Mouse (Mus musculus): ENCODE results near the gene Cwc22. TPM values are rescaled to one million over a fixed set of nuclear protein-coding genes. Genes with fewer than 3 reads are reported as not detected.

Gene Cwc22
- total and polyA plus RNA-seq, 3 experiments, result 2.1 to 15.5 (median 10.7) TPM

DNA sequence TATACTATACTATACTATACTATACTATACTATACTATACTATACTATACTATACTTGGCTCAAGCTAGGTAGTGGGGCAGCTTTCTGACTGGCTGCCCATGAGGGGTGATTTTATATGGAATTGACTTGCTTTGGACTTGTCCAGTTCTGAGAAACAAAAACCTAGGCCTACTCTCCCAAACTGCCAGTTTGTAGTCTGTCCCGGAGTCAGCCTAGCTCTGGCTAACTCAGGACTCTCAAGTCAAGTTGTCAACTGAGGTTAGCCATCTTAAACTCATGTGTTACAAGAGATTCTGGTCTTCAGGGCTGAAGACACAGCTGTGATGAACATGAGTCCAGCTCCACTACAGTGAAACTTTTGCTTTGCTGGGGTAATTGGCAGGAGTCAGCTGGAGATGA lies 3.3 kb upstream of the Cwc22 start:
- H3K4me1 ChIP-seq (ENCODE audit: control insufficient read depth, insufficient read depth, low read length), result no peaks in the 10 kb centered on the region
- no peak overlapping the region for H3K4me3 ChIP-seq
- no peak for DNase-seq
- intact Hi-C loops (cut with DNase I), result no loop called here
- no peaks in the 10 kb centered on the region; the same call in none of the 2 replicates for H3K79me2 ChIP-seq (replicated peaks; ENCODE audit: control insufficient read depth, insufficient read depth, low read length)
- H3K9ac ChIP-seq (ENCODE audit: low read depth, low read length), result no peak overlapping the region
- no peak overlapping the region for H3K27ac ChIP-seq
- peaks cover 5% of the 10 kb centered on the region; the same call in 1 of the 2 replicates for H3K36me3 ChIP-seq (ENCODE audit: control insufficient read depth, insufficient read depth, low read length)
- no peaks in the 10 kb centered on the region for H3K27me3 ChIP-seq (ENCODE audit: control insufficient read depth, insufficient read depth, low read length)
- 79% methylated on average over 1 of the region's 1 CpGs for WGBS
- TF ChIP-seq EP300 (IDR thresholded peaks at IDR 0.05; ENCODE audit: insufficient read depth, low read depth, low read length) (no peak), CTCF (IDR thresholded peaks at IDR 0.05) (no peak)

- Histone ChIP-seq H3K36me3 (ENCODE audit: control insufficient read depth, insufficient read depth, low read length) (peaks cover 5% of the 10 kb centered on the region; the same call in 1 of the 2 replicates), H3K79me2 (replicated peaks; ENCODE audit: control insufficient read depth, insufficient read depth, low read length) (peaks cover 2% of the 10 kb centered on the region), H3K4me3 (no peak overlapping the region), H3K4me1 (ENCODE audit: control insufficient read depth, insufficient read depth, low read length) (no peaks in the 10 kb centered on the region; the same call in 1 of the 2 replicates), H3K27ac (no peak overlapping the region), H3K27me3 (ENCODE audit: control insufficient read depth, insufficient read depth, low read length) (no peaks in the 10 kb centered on the region), H3K9ac (ENCODE audit: low read depth, low read length) (no peak overlapping the region)
- intact Hi-C loops (cut with DNase I), result no loop called here
- 81% methylated on average over 2 of the region's 2 CpGs for WGBS
- TF ChIP-seq EP300 (IDR thresholded peaks at IDR 0.05; ENCODE audit: insufficient read depth, low read depth, low read length) (no peak), POLR2A (IDR thresholded peaks at IDR 0.05; ENCODE audit: insufficient read depth, low read depth, low read length) (no peak), CTCF (IDR thresholded peaks at IDR 0.05) (no peak)
- DNase-seq, result no peak
These were observed 2.7 kb upstream of the Cwc22 start for GRCm38 (mm10) chr2:77948921-77949320.

DNA sequence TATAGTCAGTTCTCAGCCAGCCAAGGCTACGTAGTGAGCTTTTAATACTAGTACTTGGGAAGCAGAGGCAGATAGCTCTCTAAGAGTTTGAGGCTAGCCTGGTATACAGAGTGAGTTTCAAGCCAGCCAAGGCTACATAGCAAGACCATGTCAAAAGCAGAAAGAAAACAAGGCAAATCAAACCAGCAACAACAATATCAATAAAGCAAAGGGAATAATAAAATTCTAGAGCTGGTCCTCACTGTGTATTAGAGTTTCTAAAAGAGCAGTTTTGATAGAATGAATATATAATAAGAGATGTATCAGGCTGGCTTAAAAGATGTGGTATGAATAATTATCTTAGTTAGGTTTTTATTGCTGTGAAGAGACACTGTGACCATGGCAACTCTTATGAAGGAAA lies 2.0 kb upstream of the Cwc22 start:
- intact Hi-C loops (cut with DNase I), result no loop called here
- H3K36me3 ChIP-seq (ENCODE audit: control insufficient read depth, insufficient read depth, low read length), result peaks cover 5% of the 10 kb centered on the region; the same call in 1 of the 2 replicates
- H3K27ac ChIP-seq, result no peak overlapping the region
- TF ChIP-seq EP300 (IDR thresholded peaks at IDR 0.05; ENCODE audit: insufficient read depth, low read depth, low read length) (no peak), POLR2A (IDR thresholded peaks at IDR 0.05; ENCODE audit: insufficient read depth, low read depth, low read length) (no peak), CTCF (IDR thresholded peaks at IDR 0.05) (no peak)
- no peak for DNase-seq
- H3K9ac ChIP-seq (ENCODE audit: low read depth, low read length), result no peak overlapping the region
- 77% methylated on average over 1 of the region's 1 CpGs for WGBS
- H3K4me3 ChIP-seq, result no peak overlapping the region
- peaks cover 2% of the 10 kb centered on the region for H3K79me2 ChIP-seq (replicated peaks; ENCODE audit: control insufficient read depth, insufficient read depth, low read length)
- H3K27me3 ChIP-seq (ENCODE audit: control insufficient read depth, insufficient read depth, low read length), result no peaks in the 10 kb centered on the region
- H3K4me1 ChIP-seq (ENCODE audit: control insufficient read depth, insufficient read depth, low read length), result no peaks in the 10 kb centered on the region; the same call in 1 of the 2 replicates

- DNase-seq, result no peak
- Histone ChIP-seq H3K4me3 (no peak overlapping the region), H3K36me3 (ENCODE audit: control insufficient read depth, insufficient read depth, low read length) (peaks cover 7% of the 10 kb centered on the region), H3K79me2 (replicated peaks; ENCODE audit: control insufficient read depth, insufficient read depth, low read length) (peaks cover 2% of the 10 kb centered on the region), H3K27ac (no peak overlapping the region), H3K4me1 (ENCODE audit: control insufficient read depth, insufficient read depth, low read length) (no peaks in the 10 kb centered on the region; the same call in 1 of the 2 replicates), H3K9ac (ENCODE audit: low read depth, low read length) (no peak overlapping the region), H3K27me3 (ENCODE audit: control insufficient read depth, insufficient read depth, low read length) (no peaks in the 10 kb centered on the region)
- 71% methylated on average over 3 of the region's 3 CpGs for WGBS
- TF ChIP-seq CTCF (IDR thresholded peaks at IDR 0.05) (no peak), POLR2A (IDR thresholded peaks at IDR 0.05; ENCODE audit: insufficient read depth, low read depth, low read length) (no peak), EP300 (IDR thresholded peaks at IDR 0.05; ENCODE audit: insufficient read depth, low read depth, low read length) (no peak)
- intact Hi-C loops (cut with DNase I), result no loop called here
These were observed 1.1 kb upstream of the Cwc22 start for GRCm38 (mm10) chr2:77947161-77947870.

DNA sequence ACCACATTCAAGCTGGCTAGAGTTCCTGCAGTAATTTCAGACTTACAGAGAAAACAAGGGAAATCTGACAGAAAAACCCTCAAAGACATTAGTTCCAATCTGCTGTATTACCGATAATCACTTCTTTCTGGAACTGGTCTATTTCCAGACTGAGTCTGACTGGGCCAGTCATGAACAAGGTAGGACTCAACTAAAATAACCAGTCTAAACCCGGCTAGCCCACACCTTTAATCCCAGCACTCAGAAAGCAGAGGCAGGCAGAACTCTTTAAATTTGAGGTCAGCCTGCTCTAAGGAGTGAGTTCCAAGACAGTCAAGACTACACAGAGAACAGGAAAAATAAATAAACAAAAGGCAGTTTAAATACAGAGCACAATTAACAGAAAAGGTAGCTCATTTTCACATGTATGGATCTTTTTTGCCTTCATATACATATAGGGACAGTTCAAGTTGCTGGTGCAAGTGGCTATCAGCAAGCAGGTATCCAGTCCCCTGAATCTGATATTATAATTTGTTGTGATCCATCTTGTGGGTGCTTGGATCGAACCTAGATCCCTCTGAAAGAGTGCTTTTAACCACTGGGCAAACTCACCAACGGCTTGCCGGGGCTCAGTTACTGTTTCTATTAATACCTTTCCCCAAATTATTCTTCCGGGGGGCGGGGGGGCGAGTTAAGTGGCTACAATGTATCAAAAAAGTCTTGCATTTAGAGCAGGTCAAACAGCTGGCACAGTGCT lies 1.1 kb downstream of the Cwc22 start:
- Histone ChIP-seq H3K27ac (no peak overlapping the region; the same call in 1 of the 2 replicates), H3K4me1 (ENCODE audit: control insufficient read depth, insufficient read depth, low read length) (no peaks in the 10 kb centered on the region; the same call in 1 of the 2 replicates), H3K4me3 (peak overlapping the region; percentile 96), H3K79me2 (replicated peaks; ENCODE audit: control insufficient read depth, insufficient read depth, low read length) (peaks cover 2% of the 10 kb centered on the region), H3K36me3 (ENCODE audit: control insufficient read depth, insufficient read depth, low read length) (peaks cover 7% of the 10 kb centered on the region), H3K9ac (ENCODE audit: low read depth, low read length) (peak overlapping the region; percentile 90), H3K27me3 (ENCODE audit: control insufficient read depth, insufficient read depth, low read length) (no peaks in the 10 kb centered on the region)
- no peak for TF ChIP-seq POLR2A (IDR thresholded peaks at IDR 0.05; ENCODE audit: insufficient read depth, low read depth, low read length)
- TF ChIP-seq EP300 (IDR thresholded peaks at IDR 0.05; ENCODE audit: insufficient read depth, low read depth, low read length), result no peak
- no peak for TF ChIP-seq CTCF (IDR thresholded peaks at IDR 0.05)
- 32% methylated on average over 8 of the region's 8 CpGs for WGBS
- DNase-seq, result no peak
- intact Hi-C loops (cut with DNase I), result no loop called here

DNA sequence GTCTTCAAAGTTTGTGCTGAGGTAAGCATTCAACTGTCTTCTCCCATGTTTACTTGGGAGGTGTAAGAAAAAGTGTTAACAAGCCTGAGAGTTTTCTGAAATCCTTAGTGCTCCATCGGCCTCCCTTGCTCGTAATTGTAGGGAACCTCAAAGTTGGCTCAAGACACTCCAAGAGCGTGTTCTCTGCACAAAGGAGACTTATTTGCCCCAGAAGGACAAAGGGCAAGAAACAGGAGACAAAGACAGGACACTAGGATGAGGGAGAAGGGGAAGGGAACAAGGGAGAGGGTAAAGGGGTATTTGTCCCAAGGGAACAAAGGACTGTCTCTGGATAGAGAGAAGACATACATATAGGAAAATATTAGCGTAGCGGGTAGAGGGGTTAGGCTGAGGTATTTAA lies 1.9 kb downstream of the Cwc22 start:
- H3K4me3 ChIP-seq, result no peak overlapping the region
- TF ChIP-seq POLR2A (IDR thresholded peaks at IDR 0.05; ENCODE audit: insufficient read depth, low read depth, low read length), result no peak
- no peak for TF ChIP-seq EP300 (IDR thresholded peaks at IDR 0.05; ENCODE audit: insufficient read depth, low read depth, low read length)
- no peak for TF ChIP-seq CTCF (IDR thresholded peaks at IDR 0.05)
- H3K27me3 ChIP-seq (ENCODE audit: control insufficient read depth, insufficient read depth, low read length), result no peaks in the 10 kb centered on the region
- DNase-seq, result no peak
- 96% methylated on average over 5 of the region's 5 CpGs for WGBS
- peaks cover 2% of the 10 kb centered on the region for H3K79me2 ChIP-seq (replicated peaks; ENCODE audit: control insufficient read depth, insufficient read depth, low read length)
- no peak overlapping the region for H3K9ac ChIP-seq (ENCODE audit: low read depth, low read length)
- no peak overlapping the region for H3K27ac ChIP-seq
- H3K4me1 ChIP-seq (ENCODE audit: control insufficient read depth, insufficient read depth, low read length), result no peaks in the 10 kb centered on the region; the same call in 1 of the 2 replicates
- H3K36me3 ChIP-seq (ENCODE audit: control insufficient read depth, insufficient read depth, low read length), result peaks cover 7% of the 10 kb centered on the region
- intact Hi-C loops (cut with DNase I), result no loop called here

All from heart, adult 2 months (tissue).